Mouse (Mus musculus): ENCODE data around the gene Zbtb32. TPM values are rescaled to one million over a fixed set of nuclear protein-coding genes. Genes with fewer than 3 reads are reported as not detected.

Gene Zbtb32
- polyA plus RNA-seq, 1 experiment from 2014 or later = 0.36 TPM

DNA sequence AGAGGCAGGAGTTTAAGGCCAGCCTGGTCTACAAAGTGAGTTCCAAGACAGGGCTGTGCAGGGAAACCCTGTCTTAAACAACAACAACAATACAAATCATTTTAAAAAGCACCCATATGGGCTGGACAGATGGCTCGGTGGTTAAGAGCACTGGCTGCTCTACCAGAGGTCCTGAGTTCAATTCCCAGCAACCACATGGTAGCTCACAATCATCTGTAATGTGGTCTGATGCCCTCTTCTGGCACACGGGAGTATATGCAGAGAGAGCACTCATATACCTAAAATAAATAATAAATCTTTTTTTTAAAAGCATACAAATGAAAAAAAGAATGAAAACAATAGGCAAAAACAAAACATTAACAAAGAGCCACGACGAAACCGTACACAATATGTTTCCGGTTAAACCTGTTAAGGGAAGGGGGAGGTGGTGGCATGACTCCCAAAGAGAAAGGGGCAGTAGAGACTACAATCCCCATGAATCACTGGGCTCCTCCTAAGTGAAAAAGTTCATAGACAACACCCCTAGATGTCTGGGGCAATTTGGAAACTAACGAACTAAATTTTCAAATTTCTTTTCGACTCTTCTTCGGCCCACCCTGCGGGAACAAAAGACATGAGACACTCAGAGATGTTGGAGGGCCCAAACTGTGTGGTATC is 47.1 kb downstream of the Zbtb32 start:
- Histone ChIP-seq H3K4me1 (peaks cover 15% of the 10 kb centered on the region), H3K9ac (peak overlapping the region; percentile 62), H3K27ac (peak overlapping the region; percentile 97), H3K4me2 (peak overlapping the region; percentile 90), H3K36me3 (replicated peaks) (peaks cover 20% of the 10 kb centered on the region; the same call in 1 of the 2 replicates), H3K4me3 (peak overlapping the region; percentile 71), H3K9me3 (no peaks in the 10 kb centered on the region), H3K27me3 (replicated peaks) (no peaks in the 10 kb centered on the region)
- WGBS = 1% methylated on average over 10 of the region's 10 CpGs
- peak; percentile 81 for ATAC-seq (replicated peaks)

DNA sequence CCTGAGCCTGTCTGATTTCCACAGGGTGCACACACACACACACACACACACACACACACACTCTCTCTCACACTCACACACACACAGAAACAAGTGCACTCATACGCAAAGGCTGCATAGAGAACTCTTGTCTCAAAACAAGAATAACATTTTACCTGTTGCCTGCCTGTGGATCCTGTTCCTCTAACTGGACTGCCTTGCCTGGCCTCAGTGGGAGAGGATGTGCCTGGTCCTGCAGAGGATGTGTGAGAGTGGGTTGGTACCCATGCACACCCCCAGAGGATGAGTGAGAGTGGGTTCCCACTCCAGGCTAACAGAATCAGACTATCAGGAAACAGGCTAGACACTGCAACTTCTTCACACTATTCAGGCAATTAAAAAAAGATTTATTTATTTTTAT is 48.1 kb downstream of the Zbtb32 start:
- no peak overlapping the region for H3K4me2 ChIP-seq
- no peak overlapping the region for H3K27ac ChIP-seq
- no peaks in the 10 kb centered on the region for H3K9me3 ChIP-seq
- no peak overlapping the region for H3K4me3 ChIP-seq
- H3K27me3 ChIP-seq (replicated peaks) = no peaks in the 10 kb centered on the region
- WGBS = 100% methylated on average over 1 of the region's 1 CpGs
- ATAC-seq (replicated peaks) = no peak
- H3K36me3 ChIP-seq (replicated peaks) = peaks cover 13% of the 10 kb centered on the region; the same call in 1 of the 2 replicates
- H3K4me1 ChIP-seq = peaks cover 15% of the 10 kb centered on the region
- H3K9ac ChIP-seq = no peak overlapping the region

DNA sequence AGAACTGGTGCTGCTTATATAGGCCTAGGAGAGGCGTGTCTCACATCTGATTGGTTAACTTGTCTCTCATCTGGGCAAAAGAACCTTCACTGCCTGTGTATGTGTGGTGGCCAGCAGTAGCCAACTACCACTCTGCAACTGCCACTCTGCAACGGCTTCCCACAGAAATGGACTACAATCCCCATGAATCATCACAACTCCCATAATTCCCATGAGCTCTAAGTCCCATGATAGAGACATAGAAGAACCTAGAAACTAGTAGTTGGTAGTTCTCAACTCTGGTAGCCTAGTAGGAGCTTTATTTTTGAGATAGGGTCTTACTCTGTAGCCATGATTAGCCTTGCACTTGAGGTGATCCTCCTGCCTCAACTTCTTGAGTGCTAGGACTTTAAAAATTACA is 48.8 kb downstream of the Zbtb32 start:
- no peak overlapping the region for H3K27ac ChIP-seq
- no peak for ATAC-seq (replicated peaks)
- H3K4me2 ChIP-seq = no peak overlapping the region
- peaks cover 15% of the 10 kb centered on the region for H3K4me1 ChIP-seq
- no peak overlapping the region for H3K4me3 ChIP-seq
- no peaks in the 10 kb centered on the region for H3K9me3 ChIP-seq
- no peaks in the 10 kb centered on the region for H3K27me3 ChIP-seq (replicated peaks)
- 86% methylated on average over 2 of the region's 2 CpGs for WGBS
- H3K9ac ChIP-seq = no peak overlapping the region
- H3K36me3 ChIP-seq (replicated peaks) = peaks cover 6% of the 10 kb centered on the region; the same call in 1 of the 2 replicates

DNA sequence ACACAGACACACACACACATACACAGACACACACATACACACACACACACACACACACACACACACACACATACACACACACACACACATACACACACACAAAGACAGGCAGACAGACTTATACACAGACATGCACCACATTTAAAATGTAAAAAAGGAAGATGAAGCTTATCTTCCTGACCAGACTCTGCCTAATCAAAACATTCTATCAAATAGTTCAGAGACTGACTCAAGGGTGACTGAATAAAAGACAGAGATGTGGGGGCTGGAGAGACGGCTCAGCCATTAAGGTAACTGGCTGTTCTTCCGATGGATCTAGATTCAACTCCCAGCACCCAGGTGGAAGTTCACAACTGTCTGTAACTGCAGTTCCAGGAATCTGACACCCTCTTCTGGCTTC is 54.4 kb downstream of the Zbtb32 start:
- H3K36me3 ChIP-seq (replicated peaks) = peaks cover 5% of the 10 kb centered on the region; the same call in 1 of the 2 replicates
- 93% methylated on average over 2 of the region's 2 CpGs for WGBS
- no peaks in the 10 kb centered on the region for H3K27me3 ChIP-seq (replicated peaks)
- H3K9me3 ChIP-seq = no peaks in the 10 kb centered on the region
- no peaks in the 10 kb centered on the region for H3K4me1 ChIP-seq
- no peak for ATAC-seq (replicated peaks)
- H3K27ac ChIP-seq = no peak overlapping the region
- H3K9ac ChIP-seq = no peak overlapping the region
- H3K4me2 ChIP-seq = no peak overlapping the region
- no peak overlapping the region for H3K4me3 ChIP-seq

DNA sequence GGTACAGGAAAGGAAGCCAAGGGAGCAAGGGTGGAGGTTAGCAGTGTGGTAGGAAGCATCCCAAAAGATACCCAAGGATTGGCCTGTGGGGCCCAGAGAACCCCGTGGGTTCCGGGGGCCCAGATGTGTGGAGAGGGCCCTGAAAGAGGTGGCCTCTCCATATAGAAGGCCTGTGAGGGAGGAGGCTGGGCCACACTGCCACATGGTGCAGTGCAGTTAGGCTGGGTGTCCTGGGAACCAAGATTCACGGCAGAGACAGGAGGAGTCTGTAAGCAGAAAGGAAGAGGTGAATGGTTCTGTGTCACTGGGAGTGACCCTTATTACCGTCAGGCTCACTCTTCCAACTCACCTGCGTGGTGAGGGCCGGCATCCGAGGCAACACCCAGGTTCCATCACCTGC is 58.1 kb downstream of the Zbtb32 start:
- H3K4me3 ChIP-seq = no peak overlapping the region
- H3K36me3 ChIP-seq (replicated peaks) = peaks cover 5% of the 10 kb centered on the region; the same call in 1 of the 2 replicates
- H3K9me3 ChIP-seq = no peaks in the 10 kb centered on the region
- H3K4me2 ChIP-seq = no peak overlapping the region
- peaks cover 6% of the 10 kb centered on the region for H3K4me1 ChIP-seq
- no peaks in the 10 kb centered on the region for H3K27me3 ChIP-seq (replicated peaks)
- H3K27ac ChIP-seq = no peak overlapping the region
- no peak overlapping the region for H3K9ac ChIP-seq
- 94% methylated on average over 7 of the region's 7 CpGs for WGBS
- no peak for ATAC-seq (replicated peaks)

Small RNAs within 50 kb of the gene (microRNA-seq; reads per million reads assigned to microRNA genes)
- 0.92 reads per million for gene Gm38670
- gene Mir3569 = not detected

Other genes with a start within 250 kb of the Zbtb32 start
- gene Lrfn3, start 236.1 kb downstream of the Zbtb32 start, polyA plus RNA-seq (2015; fragmentation: Nextera tagmentation; extraction: Ambion mirVana) = 16.3 and 17.9 TPM in 2 replicates
- 27.8 and 36.6 TPM in 2 replicates for gene Tyrobp, start 185.1 kb downstream of the Zbtb32 start, polyA plus RNA-seq (2015; fragmentation: Nextera tagmentation; extraction: Ambion mirVana)
- gene Hcst, start 179.1 kb downstream of the Zbtb32 start, polyA plus RNA-seq (2015; fragmentation: Nextera tagmentation; extraction: Ambion mirVana) = 0.53 and 0.59 TPM in 2 replicates
- gene Nfkbid, start 177.2 kb downstream of the Zbtb32 start, polyA plus RNA-seq (2015; fragmentation: Nextera tagmentation; extraction: Ambion mirVana) = 2.4 and 2.8 TPM in 2 replicates
- 790 and 817 TPM in 2 replicates for gene Aplp1, start 153.4 kb downstream of the Zbtb32 start, polyA plus RNA-seq (2015; fragmentation: Nextera tagmentation; extraction: Ambion mirVana)
- gene Kirrel2, start 141.2 kb downstream of the Zbtb32 start, polyA plus RNA-seq (2015; fragmentation: Nextera tagmentation; extraction: Ambion mirVana) = 1.3 and 2.7 TPM in 2 replicates
- 0.41 and 0.61 TPM in 2 replicates for gene Nphs1, start 140.6 kb downstream of the Zbtb32 start, polyA plus RNA-seq (2015; fragmentation: Nextera tagmentation; extraction: Ambion mirVana)
- gene Prodh2, start 105.3 kb downstream of the Zbtb32 start, polyA plus RNA-seq (2015; fragmentation: Nextera tagmentation; extraction: Ambion mirVana) = not detected in 2 replicates
- 144 and 158 TPM in 2 replicates for gene Arhgap33, start 63.8 kb downstream of the Zbtb32 start, polyA plus RNA-seq (2015; fragmentation: Nextera tagmentation; extraction: Ambion mirVana)
- gene Hspb6, start 46.7 kb downstream of the Zbtb32 start, polyA plus RNA-seq (2015; fragmentation: Nextera tagmentation; extraction: Ambion mirVana) = 7.8 and 9.9 TPM in 2 replicates
- 7.7 and 9.4 TPM in 2 replicates for gene Proser3, start 46.6 kb downstream of the Zbtb32 start, polyA plus RNA-seq (2015; fragmentation: Nextera tagmentation; extraction: Ambion mirVana)
- 53.6 and 63.8 TPM in 2 replicates for gene Lin37, start 39.1 kb downstream of the Zbtb32 start, polyA plus RNA-seq (2015; fragmentation: Nextera tagmentation; extraction: Ambion mirVana)
- gene U2af1l4, start 35.6 kb downstream of the Zbtb32 start, polyA plus RNA-seq (2015; fragmentation: Nextera tagmentation; extraction: Ambion mirVana) = 87.2 and 90.7 TPM in 2 replicates
- gene Gm49396, start 35.6 kb downstream of the Zbtb32 start, polyA plus RNA-seq (2015; fragmentation: Nextera tagmentation; extraction: Ambion mirVana) = 18.5 and 20.7 TPM in 2 replicates
- gene Psenen, start 35.3 kb downstream of the Zbtb32 start, polyA plus RNA-seq (2015; fragmentation: Nextera tagmentation; extraction: Ambion mirVana) = 121 and 123 TPM in 2 replicates
- 8.0 and 8.1 TPM in 2 replicates for gene Igflr1, start 33.5 kb downstream of the Zbtb32 start, polyA plus RNA-seq (2015; fragmentation: Nextera tagmentation; extraction: Ambion mirVana)
- 12.1 and 12.3 TPM in 2 replicates for gene Kmt2b, start 10.2 kb downstream of the Zbtb32 start, polyA plus RNA-seq (2015; fragmentation: Nextera tagmentation; extraction: Ambion mirVana)
- 0.51 and 0.58 TPM in 2 replicates for gene Upk1a, start 13.9 kb upstream of the Zbtb32 start, polyA plus RNA-seq (2015; fragmentation: Nextera tagmentation; extraction: Ambion mirVana)
- gene Cox6b1, start 27.2 kb upstream of the Zbtb32 start, polyA plus RNA-seq (2015; fragmentation: Nextera tagmentation; extraction: Ambion mirVana) = 1,061 and 1,083 TPM in 2 replicates
- not detected in 2 replicates for gene Etv2, start 36.9 kb upstream of the Zbtb32 start, polyA plus RNA-seq (2015; fragmentation: Nextera tagmentation; extraction: Ambion mirVana)
- 145 and 149 TPM in 2 replicates for gene Rbm42, start 51.4 kb upstream of the Zbtb32 start, polyA plus RNA-seq (2015; fragmentation: Nextera tagmentation; extraction: Ambion mirVana)
- gene Haus5, start 66.1 kb upstream of the Zbtb32 start, polyA plus RNA-seq (2015; fragmentation: Nextera tagmentation; extraction: Ambion mirVana) = 28.1 and 29.7 TPM in 2 replicates
- not detected in 2 replicates for gene Pmis2, start 72.7 kb upstream of the Zbtb32 start, polyA plus RNA-seq (2015; fragmentation: Nextera tagmentation; extraction: Ambion mirVana)
- not detected in 2 replicates for gene 2200002J24Rik, start 100.0 kb upstream of the Zbtb32 start, polyA plus RNA-seq (2015; fragmentation: Nextera tagmentation; extraction: Ambion mirVana)
- gene Atp4a, start 113.3 kb upstream of the Zbtb32 start, polyA plus RNA-seq (2015; fragmentation: Nextera tagmentation; extraction: Ambion mirVana) = 1.7 and 1.8 TPM in 2 replicates
- gene Tmem147, start 130.6 kb upstream of the Zbtb32 start, polyA plus RNA-seq (2015; fragmentation: Nextera tagmentation; extraction: Ambion mirVana) = 242 and 252 TPM in 2 replicates
- 0.72 and 1.6 TPM in 2 replicates for gene Gapdhs, start 144.8 kb upstream of the Zbtb32 start, polyA plus RNA-seq (2015; fragmentation: Nextera tagmentation; extraction: Ambion mirVana)
- 2.4 and 3.0 TPM in 2 replicates for gene Sbsn, start 152.6 kb upstream of the Zbtb32 start, polyA plus RNA-seq (2015; fragmentation: Nextera tagmentation; extraction: Ambion mirVana)
- gene Dmkn, start 164.8 kb upstream of the Zbtb32 start, polyA plus RNA-seq (2015; fragmentation: Nextera tagmentation; extraction: Ambion mirVana) = 1.2 and 3.4 TPM in 2 replicates
- gene Krtdap, start 189.0 kb upstream of the Zbtb32 start, polyA plus RNA-seq (2015; fragmentation: Nextera tagmentation; extraction: Ambion mirVana) = 4.4 TPM in 1 of 2 replicates, not detected in the other
- gene Ffar2, start 224.9 kb upstream of the Zbtb32 start, polyA plus RNA-seq (2015; fragmentation: Nextera tagmentation; extraction: Ambion mirVana) = not detected in 2 replicates

All from midbrain, embryonic 15.5 days (tissue).